Mouse (Mus musculus) neural tube, embryonic 11.5 days (tissue): ENCODE data around the gene Rgs14. TPM values are rescaled to one million over a fixed set of nuclear protein-coding genes. Genes with fewer than 3 reads are reported as not detected.

Source experiments
- polyA plus RNA-seq: library from polyadenylated mRNA; unstranded; fragments of >200 nt; fragmentation: Nextera tagmentation; extraction: Ambion mirVana; gene quantifications from 2 replicates; pipeline ENCODE4 v1.2.1, GENCODE M21; 2014

Rgs14 gene
- polyA plus RNA-seq, 1 experiment from 2014 or later: 0.97 TPM

Other genes with a start within 250 kb of the Rgs14 start
- not detected in 2 replicates for gene Gm17617, start 236.2 kb upstream of the Rgs14 start, polyA plus RNA-seq
- 3.0 and 3.2 TPM in 2 replicates for gene Fgfr4, start 217.1 kb upstream of the Rgs14 start, polyA plus RNA-seq
- gene Nsd1, start 159.9 kb upstream of the Rgs14 start, polyA plus RNA-seq: 68.2 and 69.8 TPM in 2 replicates
- 406 and 417 TPM in 2 replicates for gene Prelid1, start 49.2 kb upstream of the Rgs14 start, polyA plus RNA-seq
- 89.7 and 90.6 TPM in 2 replicates for gene Rab24, start 47.8 kb upstream of the Rgs14 start, polyA plus RNA-seq
- gene Mxd3, start 39.9 kb upstream of the Rgs14 start, polyA plus RNA-seq: 29.5 and 31.6 TPM in 2 replicates
- gene Lman2, start 6.9 kb upstream of the Rgs14 start, polyA plus RNA-seq: 82.1 and 94.8 TPM in 2 replicates
- 0.13 TPM in 1 of 2 replicates, not detected in the other for gene Slc34a1, start 28.5 kb downstream of the Rgs14 start, polyA plus RNA-seq
- gene Pfn3, start 45.5 kb downstream of the Rgs14 start, polyA plus RNA-seq: not detected in 2 replicates
- not detected in 2 replicates for gene F12, start 57.1 kb downstream of the Rgs14 start, polyA plus RNA-seq
- 58.1 and 59.6 TPM in 2 replicates for gene Grk6, start 75.3 kb downstream of the Rgs14 start, polyA plus RNA-seq
- 2.2 and 2.6 TPM in 2 replicates for gene Prr7, start 94.5 kb downstream of the Rgs14 start, polyA plus RNA-seq
- 362 and 372 TPM in 2 replicates for gene Dbn1, start 118.4 kb downstream of the Rgs14 start, polyA plus RNA-seq
- 165 and 172 TPM in 2 replicates for gene Pdlim7, start 143.9 kb downstream of the Rgs14 start, polyA plus RNA-seq
- gene Dok3, start 159.6 kb downstream of the Rgs14 start, polyA plus RNA-seq: 2.6 and 2.7 TPM in 2 replicates
- 74.5 and 76.3 TPM in 2 replicates for gene Ddx41, start 166.9 kb downstream of the Rgs14 start, polyA plus RNA-seq
- gene Fam193b, start 201.4 kb downstream of the Rgs14 start, polyA plus RNA-seq: 44.6 and 51.0 TPM in 2 replicates
- gene Tmed9, start 204.0 kb downstream of the Rgs14 start, polyA plus RNA-seq: 51.6 and 59.0 TPM in 2 replicates
- 21.7 and 22.0 TPM in 2 replicates for gene B4galt7, start 230.2 kb downstream of the Rgs14 start, polyA plus RNA-seq